Mouse (Mus musculus) CH12.LX (cell line): Measurements from ENCODE around the gene Nup210.

Experiments used
- CTCF ChIP-seq, 2 experiments: IDR thresholded peaks in 1 of 2; conservative IDR thresholded peaks in 1 of 2; 2 replicates each; pipeline ENCODE4 v1.5.1; 2011 to 2012; ENCODE audit warnings: low read depth in 2 of 2, low read length in 2 of 2, improper control_type of control experiment in 1 of 2, inconsistent platforms in 1 of 2, mild to moderate bottlenecking in 1 of 2, moderate library complexity in 1 of 2
- HCFC1 ChIP-seq: IDR thresholded peaks from 2 replicates; pipeline ENCODE4 v1.6.1; 2012; ENCODE audit warnings: low read depth, mild to moderate bottlenecking, inconsistent platforms, low read length, improper control_type of control experiment
- MAZ ChIP-seq: IDR thresholded peaks from 2 replicates; pipeline ENCODE4 v1.6.1; 2012; ENCODE audit warnings: low read depth, mild to moderate bottlenecking, inconsistent platforms, low read length, improper control_type of control experiment, moderate library complexity
- NELFE ChIP-seq: IDR thresholded peaks from 2 replicates; pipeline ENCODE4 v1.6.1; 2011; ENCODE audit warnings: low read depth, low read length, improper control_type of control experiment
- NRF1 ChIP-seq: IDR thresholded peaks from 2 replicates; pipeline ENCODE4 v1.6.1; 2014; ENCODE audit warnings: low read depth, mild to moderate bottlenecking, inconsistent platforms, low read length, improper control_type of control experiment, moderate library complexity
- POLR2A ChIP-seq: IDR thresholded peaks from 2 replicates; pipeline ENCODE4 v1.6.1; 2011; ENCODE audit warnings: low read depth, mild to moderate bottlenecking, improper control_type of control experiment, low read length
- POLR2AphosphoS2 ChIP-seq: IDR thresholded peaks from 2 replicates; pipeline ENCODE4 v1.6.1; 2011; ENCODE audit warnings: low read depth, low read length, improper control_type of control experiment
- RAD21 ChIP-seq: IDR thresholded peaks from 2 replicates; pipeline ENCODE4 v1.6.1; 2011; ENCODE audit warnings: low read depth, mild to moderate bottlenecking, low read length, improper control_type of control experiment, moderate library complexity
- SIN3A ChIP-seq: IDR thresholded peaks from 2 replicates; pipeline ENCODE4 v1.6.1; 2012; ENCODE audit warnings: low read length, improper control_type of control experiment, inconsistent platforms
- USF1 ChIP-seq: IDR thresholded peaks from 2 replicates; pipeline ENCODE4 v1.6.1; 2014; ENCODE audit warnings: low read depth, mild to moderate bottlenecking, inconsistent platforms, low read length, improper control_type of control experiment
- ZC3H11A ChIP-seq: IDR thresholded peaks from 2 replicates; pipeline ENCODE4 v1.6.1; 2012; ENCODE audit warnings: low read depth, mild to moderate bottlenecking, inconsistent platforms, low read length, improper control_type of control experiment
- ZNF384 ChIP-seq: IDR thresholded peaks from 2 replicates; pipeline ENCODE4 v1.6.1; 2012; ENCODE audit warnings: low read depth, low read length, improper control_type of control experiment, inconsistent platforms

GRCm38 (mm10) chr6:91145572-91145971 is 28.9 kb upstream of the Nup210 start:
- TF ChIP-seq RAD21 (no peak), POLR2A (no peak), HCFC1 (no peak), ZNF384 (no peak), POLR2AphosphoS2 (no peak), ZC3H11A (no peak), CTCF (conservative IDR thresholded peaks at IDR 0.05 in 1 of 2, IDR thresholded peaks at IDR 0.05 in 1 of 2; ENCODE audit: low read depth in 2 of 2, low read length in 2 of 2) (no peak), USF1 (no peak), SIN3A (no peak), NELFE (no peak), MAZ (no peak), NRF1 (no peak)
